Mouse (Mus musculus) small intestine, adult 2 months (tissue): Measurements from ENCODE around the gene Sh3d21.

Experiments
- CTCF ChIP-seq: fragments of 200-500 bp; IDR thresholded peaks from 2 replicates; pipeline ENCODE4 v1.5.1; 2012; ENCODE audit warnings: low read depth, mild to moderate bottlenecking, control low read depth, inconsistent platforms, low read length, moderate library complexity, mixed read lengths; ENCODE audit not compliant: insufficient replicate concordance, insufficient read length; ENCODE audit errors: extremely low read depth
- POLR2A ChIP-seq: fragments of 200-500 bp; IDR thresholded peaks from 2 replicates; pipeline ENCODE4 v1.6.1; 2012; ENCODE audit warnings: low read depth, mild to moderate bottlenecking, control low read depth, inconsistent platforms, low read length, moderate library complexity

GRCm38 (mm10) chr4:126120052-126120451 lies 43.2 kb downstream of the Sh3d21 start:
- no peak for TF ChIP-seq CTCF
- TF ChIP-seq POLR2A: no peak
